Mouse (Mus musculus) erythroblast, embryonic 14.5 days (primary cell): ENCODE results near the gene Lao1.

Experiments used
- GATA1 ChIP-seq: IDR thresholded peaks from 2 replicates; pipeline ENCODE4 v1.6.1; 2012; ENCODE audit warnings: low read length, inconsistent platforms, mixed read lengths
- TAL1 ChIP-seq: IDR thresholded peaks from 3 replicates; pipeline ENCODE4 v1.6.1; 2012; ENCODE audit warnings: low read length, inconsistent platforms, mixed read lengths

DNA sequence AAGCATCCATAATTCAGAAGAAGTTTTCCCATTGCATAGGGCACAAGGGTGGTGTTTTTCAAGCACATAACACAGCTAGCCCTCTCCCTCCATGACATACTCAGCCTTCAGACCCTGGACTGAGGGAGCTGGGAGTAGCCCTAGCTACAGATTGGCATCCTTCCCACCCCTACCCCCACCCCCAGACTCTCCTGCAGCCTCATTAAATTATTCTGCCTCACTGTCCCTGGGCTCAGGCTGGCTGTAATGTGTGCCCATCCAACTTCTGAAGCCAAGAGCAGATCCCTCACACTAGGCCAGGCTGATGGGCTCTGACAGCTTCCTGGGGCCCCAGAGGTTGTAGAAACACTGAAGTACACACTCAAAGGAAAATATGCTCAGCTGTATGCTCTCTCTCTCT, 53.6 kb downstream of the Lao1 start:
- no peak for TF ChIP-seq GATA1
- no peak for TF ChIP-seq TAL1
